Mouse (Mus musculus) embryonic facial prominence, embryonic 14.5 days (tissue): Measurements from ENCODE around the gene Rnf115. TPM values are rescaled to one million over a fixed set of nuclear protein-coding genes. Genes with fewer than 3 reads are reported as not detected.
A peak's percentile ranks its signal among the peaks of the same experiment; 100 is the strongest.

Experiments
- ATAC-seq: fragments of 200-750 bp; cut with Nextera tagmentation; 2 replicates; pipeline ENCODE4 v1.8.0; 2017; ENCODE audit warnings: low read depth, moderate number of reproducible peaks, moderate TSS enrichment
- DNase-seq: peaks from one replicate; pipeline ENCODE4 v3.0.0-alpha.2; 2015; ENCODE audit warnings: low spot score
- H3K27ac ChIP-seq: fragments of 300-500 bp; sonication (generic); replicated peaks from 2 replicates; pipeline ENCODE4 v1.5.1; 2014; ENCODE audit warnings: low read depth, mild to moderate bottlenecking, low read length, moderate library complexity
- H3K27me3 ChIP-seq: fragments of 300-500 bp; sonication (generic); replicated peaks from 2 replicates; pipeline ENCODE4 v1.6.1; 2014; ENCODE audit warnings: low read length; ENCODE audit not compliant: control insufficient read depth, insufficient read depth
- H3K36me3 ChIP-seq: fragments of 300-500 bp; sonication (generic); 2 replicates; pipeline ENCODE4 v1.6.1; 2014; ENCODE audit warnings: low read length, mixed read lengths; ENCODE audit not compliant: control insufficient read depth, insufficient read depth
- H3K4me1 ChIP-seq: fragments of 300-500 bp; sonication (generic); 2 replicates; pipeline ENCODE4 v1.6.1; 2014; ENCODE audit warnings: antibody characterized with exemption, low read length; ENCODE audit not compliant: control insufficient read depth, insufficient read depth
- H3K4me2 ChIP-seq: fragments of 300-500 bp; sonication (generic); 2 replicates; pipeline ENCODE4 v1.6.1; 2014; ENCODE audit warnings: low read depth, mild to moderate bottlenecking, low read length, moderate library complexity, mixed read lengths
- H3K4me3 ChIP-seq: fragments of 300-500 bp; sonication (generic); 2 replicates; pipeline ENCODE4 v1.5.1; 2014; ENCODE audit warnings: low read depth, mild to moderate bottlenecking, low read length
- H3K9ac ChIP-seq: fragments of 300-500 bp; sonication (generic); 2 replicates; pipeline ENCODE4 v1.6.1; 2014; ENCODE audit warnings: low read depth, mild to moderate bottlenecking, low read length, moderate library complexity, mixed read lengths
- H3K9me3 ChIP-seq: fragments of 300-500 bp; sonication (generic); 2 replicates; pipeline ENCODE4 v1.6.1; 2016; ENCODE audit warnings: low read length; ENCODE audit not compliant: control insufficient read depth
- WGBS: fragments of 180-500 bp; shearing (Covaris S2); extraction: QIAGEN DNeasy Blood & Tissue Kit; methylation state at CpG from one replicate; pipeline ENCODE4 v1.1.7; 2014; 5-methylcytosine and 5-hydroxymethylcytosine counted together
- polyA plus RNA-seq: library from polyadenylated mRNA; unstranded; fragments of >200 nt; fragmentation: Nextera tagmentation; extraction: Ambion mirVana; gene quantifications from 2 replicates; pipeline ENCODE4 v1.2.1, GENCODE M21; 2014

Gene Rnf115
- polyA plus RNA-seq, 1 experiment from 2014 or later, result 45.6 TPM

DNA sequence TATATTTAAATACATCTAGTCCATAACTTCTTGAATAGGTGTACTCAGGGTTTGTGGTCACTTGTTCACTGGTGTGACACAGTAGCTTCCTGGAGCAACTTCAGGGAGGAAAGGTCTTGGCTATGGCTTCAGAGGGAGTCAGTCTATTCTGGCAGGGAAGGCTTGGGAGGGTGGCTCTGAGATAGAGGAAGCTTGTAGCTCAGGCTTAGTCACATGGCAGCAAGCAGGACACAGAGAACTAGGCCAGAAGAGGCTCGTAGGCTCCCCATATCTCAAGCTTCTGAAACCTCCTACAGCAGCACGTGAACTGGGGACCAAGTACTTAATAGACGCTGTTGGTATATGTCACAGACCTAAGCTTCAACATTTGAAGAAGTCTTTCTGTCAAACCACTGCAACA lies 83.8 kb downstream of the Rnf115 start:
- no peaks in the 10 kb centered on the region for H3K36me3 ChIP-seq
- ATAC-seq (no peak), DNase-seq (no peak)
- H3K9me3 ChIP-seq, result no peaks in the 10 kb centered on the region
- H3K27ac ChIP-seq, result no peak overlapping the region
- no peak overlapping the region for H3K4me2 ChIP-seq
- WGBS, result 82% methylated on average over 3 of the region's 3 CpGs
- H3K9ac ChIP-seq, result no peak overlapping the region
- no peaks in the 10 kb centered on the region for H3K27me3 ChIP-seq
- no peak overlapping the region for H3K4me3 ChIP-seq
- peaks cover 3% of the 10 kb centered on the region; the same call in 1 of the 2 replicates for H3K4me1 ChIP-seq

DNA sequence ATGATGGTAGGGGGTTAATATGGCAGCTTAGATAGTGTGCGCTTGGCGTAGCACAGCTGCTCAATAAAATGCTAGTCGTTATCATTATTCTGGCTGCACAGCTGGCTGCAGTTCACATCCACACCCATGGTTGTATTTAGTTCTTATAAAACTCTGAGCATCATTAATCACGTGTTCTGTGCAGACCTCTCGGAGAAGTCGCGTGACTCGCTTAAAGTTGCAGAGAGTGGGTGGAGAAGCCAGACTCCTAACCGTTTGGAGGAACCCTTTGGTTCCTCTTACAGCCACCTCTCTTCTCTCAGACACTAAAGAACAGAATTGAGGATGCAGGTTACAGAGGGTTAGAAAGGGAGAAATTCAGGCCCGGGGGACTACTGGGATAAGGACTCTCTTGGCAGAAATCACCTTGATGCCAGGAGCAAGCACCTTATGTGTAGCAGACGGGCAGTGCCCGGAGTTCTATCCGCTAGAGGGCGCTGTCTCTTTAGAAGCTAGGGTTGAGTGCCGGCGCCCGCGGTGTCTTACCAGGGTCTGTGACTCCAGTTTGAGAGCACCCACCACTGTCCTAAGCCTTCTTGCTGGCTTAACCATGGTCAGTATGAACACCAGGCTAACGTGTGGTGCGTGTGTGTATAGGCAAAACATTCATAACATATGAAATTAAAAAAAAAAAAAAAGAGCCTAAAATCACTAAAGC lies 85.1 kb downstream of the Rnf115 start:
- H3K9ac ChIP-seq, result no peak overlapping the region
- 0 out of 2 replicates have a peak, but pooled peaks have one; percentile 33 for ATAC-seq
- no peaks in the 10 kb centered on the region for H3K27me3 ChIP-seq
- peak; percentile 73 for DNase-seq
- no peaks in the 10 kb centered on the region for H3K36me3 ChIP-seq
- 46% methylated on average over 20 of the region's 20 CpGs for WGBS
- H3K4me3 ChIP-seq, result no peak overlapping the region
- no peaks in the 10 kb centered on the region for H3K9me3 ChIP-seq
- H3K4me1 ChIP-seq, result peaks cover 3% of the 10 kb centered on the region; the same call in 1 of the 2 replicates
- peak overlapping the region; percentile 38; the same call in 1 of the 2 replicates for H3K4me2 ChIP-seq
- no peak overlapping the region for H3K27ac ChIP-seq

DNA sequence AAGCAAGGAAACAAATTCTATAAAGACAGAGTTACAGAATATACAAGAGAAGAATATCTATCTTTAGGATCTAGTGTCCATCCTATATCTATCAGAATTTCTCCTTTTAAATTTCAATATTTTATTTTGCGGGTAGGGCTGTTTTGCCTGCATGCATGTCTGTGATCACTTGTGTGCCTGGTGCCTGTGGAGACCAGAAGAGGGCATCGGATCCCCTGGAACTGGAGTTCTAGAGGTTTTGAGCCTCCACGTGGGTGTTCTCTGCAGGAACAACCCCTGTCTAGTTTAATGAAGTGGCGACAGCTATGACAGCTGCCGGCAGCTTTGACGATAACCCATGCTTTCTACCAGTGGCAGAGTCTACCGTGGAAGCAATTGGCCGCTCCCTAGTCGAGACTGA lies 85.6 kb downstream of the Rnf115 start:
- Histone ChIP-seq H3K4me3 (no peak overlapping the region), H3K36me3 (no peaks in the 10 kb centered on the region), H3K9ac (no peak overlapping the region), H3K4me1 (peaks cover 3% of the 10 kb centered on the region; the same call in 1 of the 2 replicates), H3K27ac (no peak overlapping the region), H3K9me3 (no peaks in the 10 kb centered on the region), H3K4me2 (peak overlapping the region; percentile 38), H3K27me3 (no peaks in the 10 kb centered on the region)
- peak; percentile 63; the same call in 1 of the 2 replicates for ATAC-seq
- peak; percentile 77 for DNase-seq
- WGBS, result 21% methylated on average over 9 of the region's 9 CpGs

DNA sequence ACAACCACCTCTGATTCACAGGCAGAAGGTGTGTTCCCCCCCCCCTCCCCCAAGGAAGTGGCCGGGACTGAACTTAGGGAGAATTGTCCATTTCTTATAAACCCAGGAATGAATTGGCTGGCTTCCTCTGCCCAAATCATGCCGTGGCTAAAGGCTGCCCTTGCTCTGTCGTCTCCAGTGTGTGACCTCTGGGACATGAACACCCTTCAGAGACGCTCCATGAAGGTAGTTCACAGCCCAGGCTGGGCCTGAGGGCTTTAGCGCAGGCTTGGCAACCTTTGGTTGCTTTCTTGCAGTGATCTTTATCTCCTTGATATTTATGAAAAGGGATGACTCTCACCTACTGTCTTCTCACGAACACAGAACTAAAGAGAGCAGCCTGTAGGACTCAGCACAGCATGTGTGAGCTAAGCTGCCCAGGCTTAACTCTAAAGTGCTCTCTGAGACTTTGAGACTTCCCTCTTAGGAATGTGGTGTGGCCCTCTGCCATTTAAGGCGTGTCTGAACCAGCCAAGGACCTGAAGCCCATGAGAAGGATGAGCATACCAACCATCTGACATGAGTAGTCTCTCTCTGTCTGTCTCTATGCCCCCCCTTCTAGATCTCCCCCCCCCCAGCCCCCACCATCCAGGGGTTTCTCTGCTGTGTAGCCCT lies 86.3 kb downstream of the Rnf115 start:
- Histone ChIP-seq H3K9ac (no peak overlapping the region), H3K4me2 (peak overlapping the region; percentile 38; the same call in 1 of the 2 replicates), H3K9me3 (no peaks in the 10 kb centered on the region), H3K4me1 (peaks cover 3% of the 10 kb centered on the region; the same call in 1 of the 2 replicates), H3K4me3 (no peak overlapping the region), H3K27me3 (no peaks in the 10 kb centered on the region), H3K36me3 (no peaks in the 10 kb centered on the region), H3K27ac (no peak overlapping the region)
- 43% methylated on average over 7 of the region's 7 CpGs for WGBS
- ATAC-seq (no peak), DNase-seq (peak; percentile 50)

DNA sequence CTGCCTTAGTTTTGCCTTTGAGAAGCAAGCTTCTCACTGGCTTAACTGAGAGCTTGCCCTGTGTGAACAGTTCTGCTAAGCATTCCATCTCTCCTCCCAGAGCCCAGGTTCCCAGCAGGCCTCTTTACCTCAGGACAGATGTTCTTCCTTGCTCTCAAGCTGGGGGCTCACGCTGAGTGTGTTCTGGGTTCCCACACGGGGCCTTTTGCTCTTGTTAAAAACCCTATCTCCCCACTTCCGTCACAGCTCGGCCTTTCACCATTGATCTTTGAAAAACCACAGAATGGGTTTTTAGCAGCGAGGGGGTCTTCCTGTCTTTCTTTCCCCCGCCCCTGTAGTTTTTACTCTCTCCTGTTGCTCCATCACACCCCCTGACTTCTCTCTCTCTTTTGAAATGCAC lies 86.9 kb downstream of the Rnf115 start:
- Histone ChIP-seq H3K4me1 (peaks cover 3% of the 10 kb centered on the region; the same call in 1 of the 2 replicates), H3K27ac (no peak overlapping the region), H3K9me3 (no peaks in the 10 kb centered on the region), H3K4me3 (no peak overlapping the region), H3K4me2 (no peak overlapping the region), H3K9ac (no peak overlapping the region), H3K27me3 (no peaks in the 10 kb centered on the region), H3K36me3 (no peaks in the 10 kb centered on the region)
- ATAC-seq, result no peak
- WGBS, result 39% methylated on average over 6 of the region's 6 CpGs
- DNase-seq, result no peak

DNA sequence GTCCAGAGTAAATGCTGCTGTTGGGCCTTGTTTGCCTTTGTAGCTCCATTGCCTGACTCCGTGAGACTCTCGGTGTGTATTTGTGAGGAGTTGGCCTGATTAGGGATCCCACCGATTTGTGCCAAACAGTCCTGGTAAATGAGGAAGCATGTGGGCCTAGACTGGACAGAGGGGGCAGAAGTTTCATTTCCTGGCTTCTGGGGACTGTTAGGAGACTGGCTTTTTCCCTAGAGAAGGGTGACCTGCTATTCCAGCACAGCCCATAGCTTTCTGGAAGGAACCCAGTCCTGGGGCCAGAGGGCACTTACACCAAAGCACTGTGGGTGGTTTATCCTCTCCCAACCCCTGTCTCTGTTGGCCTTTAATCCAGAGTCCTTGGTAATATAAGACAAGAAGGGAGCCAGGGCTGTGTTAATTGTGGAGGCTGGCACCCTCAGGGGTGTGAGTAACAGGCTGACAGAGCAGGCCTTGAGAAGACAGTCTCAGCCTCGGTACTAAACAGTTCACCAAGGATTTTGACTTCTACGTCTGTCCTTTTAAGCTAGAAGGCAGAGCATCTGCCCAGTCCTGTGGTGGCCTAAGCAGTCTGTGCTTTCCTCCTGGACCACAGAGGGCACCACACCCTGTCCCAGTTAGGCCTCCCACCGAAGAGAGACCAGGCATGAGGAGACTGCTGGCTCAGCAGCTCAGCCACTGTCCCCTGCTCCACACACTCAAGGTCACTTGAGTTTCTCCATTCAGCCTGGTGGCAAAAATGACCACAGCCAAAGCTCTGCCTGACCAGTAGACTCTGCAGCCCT lies 92.9 kb downstream of the Rnf115 start:
- H3K27ac ChIP-seq, result no peak overlapping the region
- WGBS, result 78% methylated on average over 6 of the region's 6 CpGs
- no peak for ATAC-seq
- H3K4me1 ChIP-seq, result no peaks in the 10 kb centered on the region
- no peak overlapping the region for H3K4me2 ChIP-seq
- H3K36me3 ChIP-seq, result no peaks in the 10 kb centered on the region
- H3K9me3 ChIP-seq, result no peaks in the 10 kb centered on the region
- H3K9ac ChIP-seq, result no peak overlapping the region
- no peaks in the 10 kb centered on the region for H3K27me3 ChIP-seq
- H3K4me3 ChIP-seq, result no peak overlapping the region
- no peak for DNase-seq

DNA sequence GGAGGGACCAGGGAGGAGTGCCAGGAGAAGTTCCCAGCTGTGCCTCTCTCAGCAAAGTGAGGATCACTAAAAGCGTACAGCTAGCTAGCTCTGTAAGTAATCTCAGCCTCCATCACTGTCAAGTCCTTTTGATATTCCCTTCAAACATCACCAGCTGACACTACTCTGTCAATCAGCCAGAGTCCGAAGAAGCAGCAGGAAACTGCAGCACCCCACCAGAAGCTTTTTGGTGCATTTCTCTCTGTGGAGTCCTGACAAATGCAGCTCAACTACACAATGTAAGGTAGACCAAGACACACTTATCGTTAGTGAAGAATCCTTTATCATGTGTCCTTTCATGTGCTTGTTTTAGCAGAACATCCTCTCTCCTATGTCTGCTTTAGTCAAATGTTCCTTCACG lies 94.1 kb downstream of the Rnf115 start:
- Histone ChIP-seq H3K4me2 (no peak overlapping the region), H3K27me3 (no peaks in the 10 kb centered on the region), H3K9ac (no peak overlapping the region), H3K36me3 (no peaks in the 10 kb centered on the region), H3K9me3 (no peaks in the 10 kb centered on the region), H3K27ac (no peak overlapping the region), H3K4me3 (no peak overlapping the region), H3K4me1 (no peaks in the 10 kb centered on the region)
- 87% methylated on average over 4 of the region's 4 CpGs for WGBS
- no peak for DNase-seq
- no peak for ATAC-seq

DNA sequence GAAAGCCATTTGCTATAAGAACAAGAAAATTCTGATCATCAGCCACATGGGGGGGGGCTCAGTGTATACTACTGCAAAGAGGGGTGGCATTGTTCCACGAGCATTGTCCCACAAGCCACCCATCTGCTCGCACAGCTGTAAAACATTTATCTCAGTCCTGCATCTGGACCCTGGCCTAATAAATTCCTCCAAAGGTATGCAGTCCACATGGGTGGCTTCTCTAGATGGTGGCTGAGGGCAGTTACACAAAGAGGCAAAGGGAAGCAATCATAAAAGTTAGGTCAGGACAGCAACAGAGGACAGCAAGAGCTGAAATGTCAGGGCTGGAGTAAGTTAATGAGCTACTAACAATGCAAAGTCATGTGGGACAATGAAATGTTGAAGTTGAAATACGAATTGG lies 96.2 kb downstream of the Rnf115 start:
- WGBS, result 57% methylated on average over 3 of the region's 3 CpGs
- Histone ChIP-seq H3K27ac (no peak overlapping the region), H3K4me3 (no peak overlapping the region), H3K36me3 (no peaks in the 10 kb centered on the region), H3K9ac (no peak overlapping the region), H3K27me3 (no peaks in the 10 kb centered on the region), H3K9me3 (no peaks in the 10 kb centered on the region), H3K4me2 (no peak overlapping the region), H3K4me1 (no peaks in the 10 kb centered on the region)
- ATAC-seq, result no peak
- no peak for DNase-seq
